Mouse (Mus musculus) ES-E14 (cell line): ENCODE data around the gene Ocrl.

ENCODE experiments used
- CHD2 ChIP-seq: IDR thresholded peaks from 2 replicates; pipeline ENCODE4 v1.6.1; 2014; ENCODE audit warnings: mild to moderate bottlenecking, low read depth, low read length, inconsistent platforms
- MAFK ChIP-seq: IDR thresholded peaks from 2 replicates; pipeline ENCODE4 v1.6.1; 2014; ENCODE audit warnings: mild to moderate bottlenecking, low read depth, low read length, inconsistent platforms; ENCODE audit not compliant: insufficient read depth

GRCm38 (mm10) chrX:47971366-47972128 lies 59.4 kb downstream of the Ocrl start:
- TF ChIP-seq MAFK, result no peak
- no peak for TF ChIP-seq CHD2
